Mouse (Mus musculus): ENCODE data around the gene 1700018B08Rik. TPM values are rescaled to one million over a fixed set of nuclear protein-coding genes. Genes with fewer than 3 reads are reported as not detected.

The 1700018B08Rik gene
- polyA plus RNA-seq, 1 experiment from 2014 or later: not detected

GRCm38 (mm10) chr8:121484072-121484782, 59.9 kb downstream of the 1700018B08Rik start:
- no peak overlapping the region for H3K4me2 ChIP-seq (replicated peaks)
- no peak overlapping the region for H3K4me3 ChIP-seq
- ATAC-seq (ENCODE audit: insufficient number of reproducible peaks, insufficient read depth, low FRiP score, low TSS enrichment): no peak
- no peak overlapping the region for H3K27ac ChIP-seq
- no peaks in the 10 kb centered on the region for H3K9me3 ChIP-seq
- H3K27me3 ChIP-seq: no peaks in the 10 kb centered on the region
- WGBS: 76% methylated on average over 23 of the region's 23 CpGs
- H3K9ac ChIP-seq: no peak overlapping the region
- peaks cover 31% of the 10 kb centered on the region for H3K4me1 ChIP-seq
- H3K36me3 ChIP-seq: no peaks in the 10 kb centered on the region

Other genes with a start within 250 kb of the 1700018B08Rik start
- gene Fbxo31, start 34.5 kb upstream of the 1700018B08Rik start, polyA plus RNA-seq (2016; fragmentation: Nextera tagmentation; extraction: Ambion mirVana): 23.9 and 26.7 TPM in 2 replicates
- gene Map1lc3b, start 46.0 kb upstream of the 1700018B08Rik start, polyA plus RNA-seq (2016; fragmentation: Nextera tagmentation; extraction: Ambion mirVana): 214 and 232 TPM in 2 replicates
- gene Zcchc14, start 108.6 kb upstream of the 1700018B08Rik start, polyA plus RNA-seq (2016; fragmentation: Nextera tagmentation; extraction: Ambion mirVana): 20.0 and 21.2 TPM in 2 replicates
- gene Jph3, start 185.3 kb upstream of the 1700018B08Rik start, polyA plus RNA-seq (2016; fragmentation: Nextera tagmentation; extraction: Ambion mirVana): 6.7 and 8.6 TPM in 2 replicates

Data from embryonic facial prominence, embryonic 12.5 days (tissue).